Mouse (Mus musculus) regulatory T cell (primary cell): ENCODE results near the gene Heatr4.
"Not testable (repeated sequence)": the region's sequence is repeated elsewhere in the genome, so short reads cannot be mapped to it uniquely, and the experiment has no call there.

ENCODE experiments used
- in situ Hi-C: fragments of 300-600 bp; cut with MboI, MseI; formaldehyde crosslinking; loops from one replicate; pipeline ENCODE4 v1.15.1; 2025; ENCODE audit warnings: high pct_unique_total_duplicates

Heatr4 gene

GRCm38 (mm10) chr12:83984752-83985151 is at the start of gene Heatr4:
Gene Heatr4, minus strand, starts transcription at chr12:83984852.
- in situ Hi-C loops = no loop called here

GRCm38 (mm10) chr12:84034108-84034507 is 49.5 kb upstream of the Heatr4 start:
- in situ Hi-C loops = no loop called here

GRCm38 (mm10) chr12:84033302-84033701 is 48.6 kb upstream of the Heatr4 start:
- in situ Hi-C loops = not testable (repeated sequence)

- in situ Hi-C loops = no loop called here
Measured at GRCm38 (mm10) chr12:84032854-84033253, 48.2 kb upstream of the Heatr4 start.

GRCm38 (mm10) chr12:84030659-84031332 is 46.1 kb upstream of the Heatr4 start:
- in situ Hi-C loops = no loop called here

GRCm38 (mm10) chr12:84029043-84029442 is 44.4 kb upstream of the Heatr4 start:
- in situ Hi-C loops = not testable (repeated sequence)

GRCm38 (mm10) chr12:84028328-84028727 is 43.7 kb upstream of the Heatr4 start:
- in situ Hi-C loops = not testable (repeated sequence)

- in situ Hi-C loops = no loop called here
Measured at GRCm38 (mm10) chr12:84025888-84026287, 41.2 kb upstream of the Heatr4 start.

- in situ Hi-C loops = no loop called here
Measured at GRCm38 (mm10) chr12:84023052-84023745, 38.5 kb upstream of the Heatr4 start.

GRCm38 (mm10) chr12:84022266-84022665 is 37.6 kb upstream of the Heatr4 start:
- in situ Hi-C loops = not testable (repeated sequence)

- in situ Hi-C loops = not testable (repeated sequence)
Measured at GRCm38 (mm10) chr12:84020528-84020927, 35.9 kb upstream of the Heatr4 start.

GRCm38 (mm10) chr12:84013701-84014100 is 29.0 kb upstream of the Heatr4 start:
- in situ Hi-C loops = no loop called here

GRCm38 (mm10) chr12:84013130-84013529 is 28.5 kb upstream of the Heatr4 start:
- in situ Hi-C loops = no loop called here

GRCm38 (mm10) chr12:84011251-84012040 is 26.8 kb upstream of the Heatr4 start:
- in situ Hi-C loops = no loop called here

- in situ Hi-C loops = no loop called here
Measured at GRCm38 (mm10) chr12:84010201-84010600, 25.5 kb upstream of the Heatr4 start.

GRCm38 (mm10) chr12:84009171-84009965 is 24.7 kb upstream of the Heatr4 start, which contains the start of gene Acot1:
Gene Acot1, plus strand, starts transcription at chr12:84009490.
- in situ Hi-C loops = not testable (repeated sequence)

- in situ Hi-C loops = no loop called here
Measured at GRCm38 (mm10) chr12:84008729-84009128, 24.1 kb upstream of the Heatr4 start.

GRCm38 (mm10) chr12:84008251-84008650 is 23.6 kb upstream of the Heatr4 start:
- in situ Hi-C loops = no loop called here

GRCm38 (mm10) chr12:84003866-84004265 is 19.2 kb upstream of the Heatr4 start:
- in situ Hi-C loops = no loop called here

- in situ Hi-C loops = no loop called here
Measured at GRCm38 (mm10) chr12:84000418-84000817, 15.8 kb upstream of the Heatr4 start.

GRCm38 (mm10) chr12:83999237-83999636 is 14.6 kb upstream of the Heatr4 start:
- in situ Hi-C loops = not testable (repeated sequence)
